Mouse (Mus musculus): ENCODE measurements around the gene Pgrmc1. TPM values are rescaled to one million over a fixed set of nuclear protein-coding genes. Genes with fewer than 3 reads are reported as not detected.
"Not testable (repeated sequence)": the region's sequence is repeated elsewhere in the genome, so short reads cannot be mapped to it uniquely, and the experiment has no call there.

Pgrmc1 gene
- polyA plus RNA-seq (2021): 154 TPM

- POLR2A ChIA-PET: no interaction called here
- CTCF ChIA-PET: no interaction called here
- peaks cover 25% of the 10 kb centered on the region for H3K27me3 ChIP-seq
- ATAC-seq: peak; percentile 86
- in situ Hi-C loops (cut with MboI; ENCODE audit: low pct_unique_long_range_greater_than_20kb): no loop called here
- TF ChIP-seq CTCF (IDR thresholded peaks at IDR 0.05): no peak
- peak; percentile 9 for DNase-seq (ENCODE audit: low read depth, low spot score)
These were observed at the start of gene Pgrmc1 for GRCm38 (mm10) chrX:36597707-36598389. Gene Pgrmc1 (plus strand): TSS chrX:36598206.

- CTCF ChIA-PET: no interaction called here
- in situ Hi-C loops (cut with MboI; ENCODE audit: low pct_unique_long_range_greater_than_20kb): no loop called here
- H3K27me3 ChIP-seq: no peaks in the 10 kb centered on the region
- TF ChIP-seq CTCF (IDR thresholded peaks at IDR 0.05): no peak
- ATAC-seq (no peak), DNase-seq (ENCODE audit: low read depth, low spot score) (no peak)
- POLR2A ChIA-PET: no interaction called here
These were observed 49.2 kb upstream of the Pgrmc1 start for GRCm38 (mm10) chrX:36548798-36549197.

DNA sequence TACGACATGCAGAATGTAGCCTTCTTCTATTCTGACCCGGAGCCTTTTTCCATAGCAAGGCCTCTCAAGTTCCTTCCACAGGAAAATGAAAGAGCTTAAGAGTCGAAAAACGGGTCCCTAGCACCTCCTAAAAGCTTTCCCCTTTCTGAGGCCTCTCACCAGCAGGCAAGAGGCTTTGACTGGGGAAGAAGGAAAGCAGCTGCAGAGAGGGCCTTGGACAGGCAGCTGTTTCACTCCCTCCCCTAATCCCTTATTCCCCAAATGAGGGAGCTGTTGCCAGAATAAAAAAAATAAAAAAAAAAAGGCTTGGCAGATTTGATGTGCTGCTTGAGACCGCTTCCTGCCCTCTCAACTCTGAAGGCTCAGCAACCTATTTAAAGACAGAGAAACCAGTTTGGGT is 47.1 kb upstream of the Pgrmc1 start:
- ATAC-seq (no peak), DNase-seq (ENCODE audit: low read depth, low spot score) (no peak)
- H3K27me3 ChIP-seq: no peaks in the 10 kb centered on the region
- CTCF ChIA-PET: interaction anchor here (1.3 to 1.5 kb wide), 2 partner anchors 16 to 17 kb away, joined by 3 to 4 read pairs; no protein-coding TSS in a partner anchor
- POLR2A ChIA-PET: no interaction called here
- in situ Hi-C loops (cut with MboI; ENCODE audit: low pct_unique_long_range_greater_than_20kb): no loop called here
- no peak for TF ChIP-seq CTCF (IDR thresholded peaks at IDR 0.05)

- ChIA-PET CTCF (interaction anchor here (1.3 to 1.5 kb wide), 2 partner anchors 16 to 18 kb away, joined by 3 to 4 read pairs; no protein-coding TSS in a partner anchor), POLR2A (no interaction called here)
- ATAC-seq (no peak), DNase-seq (ENCODE audit: low read depth, low spot score) (no peak)
- in situ Hi-C loops (cut with MboI; ENCODE audit: low pct_unique_long_range_greater_than_20kb): no loop called here
- no peaks in the 10 kb centered on the region for H3K27me3 ChIP-seq
- no peak for TF ChIP-seq CTCF (IDR thresholded peaks at IDR 0.05)
These were observed 46.7 kb upstream of the Pgrmc1 start for GRCm38 (mm10) chrX:36551351-36551750.

- no peak for TF ChIP-seq CTCF (IDR thresholded peaks at IDR 0.05)
- H3K27me3 ChIP-seq: no peaks in the 10 kb centered on the region
- ChIA-PET CTCF (interaction anchor here (1.3 kb wide), 1 partner anchor 19 kb away, joined by 3 read pairs; no protein-coding TSS in a partner anchor), POLR2A (no interaction called here)
- ATAC-seq (peak; percentile 60), DNase-seq (ENCODE audit: low read depth, low spot score) (no peak)
- in situ Hi-C loops (cut with MboI; ENCODE audit: low pct_unique_long_range_greater_than_20kb): no loop called here
These were observed 45.9 kb upstream of the Pgrmc1 start for GRCm38 (mm10) chrX:36552055-36552587.

DNA sequence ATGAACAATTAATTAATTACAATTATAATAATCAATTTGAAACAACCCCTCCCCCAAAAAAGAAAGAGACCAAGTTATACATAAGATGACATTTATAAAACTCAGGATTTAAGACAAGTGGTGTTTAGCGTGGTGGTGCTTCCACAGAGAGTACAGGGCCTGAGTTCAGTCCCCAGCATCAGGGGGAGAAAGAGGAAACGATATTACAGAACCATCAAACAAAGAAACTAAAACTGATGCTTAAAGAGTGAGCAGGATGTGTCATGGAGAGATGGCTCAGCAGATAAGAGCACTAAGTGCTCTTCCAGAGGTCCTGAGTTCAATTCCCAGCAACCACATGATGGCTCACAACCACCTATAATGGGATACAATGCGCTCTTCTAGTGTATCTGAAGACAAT is 45.3 kb upstream of the Pgrmc1 start:
- no peak for ATAC-seq
- in situ Hi-C loops (cut with MboI; ENCODE audit: low pct_unique_long_range_greater_than_20kb): no loop called here
- POLR2A ChIA-PET: no interaction called here
- TF ChIP-seq CTCF (IDR thresholded peaks at IDR 0.05): no peak
- no peak for DNase-seq (ENCODE audit: low read depth, low spot score)
- CTCF ChIA-PET: no interaction called here
- no peaks in the 10 kb centered on the region for H3K27me3 ChIP-seq

DNA sequence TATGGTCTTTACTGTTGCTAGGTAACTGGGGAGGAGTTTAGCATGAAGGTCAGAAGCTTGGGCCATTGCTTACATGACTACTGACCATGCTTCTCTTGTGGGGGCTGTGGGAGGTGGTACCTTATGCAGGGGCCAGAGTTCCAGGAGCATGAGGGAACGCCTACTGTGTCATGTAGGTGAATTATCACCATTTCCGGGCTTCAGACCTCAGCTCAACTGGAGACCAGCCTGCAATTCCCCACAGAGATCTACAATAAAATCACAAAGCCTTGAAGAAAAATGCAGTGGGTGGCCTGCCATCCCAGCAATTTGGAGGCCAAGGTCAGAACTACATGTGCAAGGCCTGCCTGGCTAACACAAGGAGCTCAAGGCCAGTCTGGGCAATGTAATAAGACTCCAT is 42.8 kb upstream of the Pgrmc1 start:
- POLR2A ChIA-PET: interaction anchor here (0.6 kb wide), 1 partner anchor 62 kb away, joined by 3 read pairs; no protein-coding TSS in a partner anchor
- CTCF ChIA-PET; ATAC-seq; H3K27me3 ChIP-seq; DNase-seq (ENCODE audit: low read depth, low spot score); in situ Hi-C loops (cut with MboI; ENCODE audit: low pct_unique_long_range_greater_than_20kb): not testable (repeated sequence)

GRCm38 (mm10) chrX:36560170-36560569 is 37.8 kb upstream of the Pgrmc1 start:
- CTCF ChIA-PET: no interaction called here
- H3K27me3 ChIP-seq: peaks cover 27% of the 10 kb centered on the region
- TF ChIP-seq CTCF (IDR thresholded peaks at IDR 0.05): no peak
- in situ Hi-C loops (cut with MboI; ENCODE audit: low pct_unique_long_range_greater_than_20kb): no loop called here
- ATAC-seq: no peak
- POLR2A ChIA-PET: no interaction called here
- no peak for DNase-seq (ENCODE audit: low read depth, low spot score)

- ATAC-seq: no peak
- H3K27me3 ChIP-seq: peaks cover 41% of the 10 kb centered on the region
- CTCF ChIA-PET: interaction anchor here (1.6 kb wide), 1 partner anchor 27 kb away, joined by 7 read pairs; no protein-coding TSS in a partner anchor
- in situ Hi-C loops (cut with MboI; ENCODE audit: low pct_unique_long_range_greater_than_20kb): no loop called here
- TF ChIP-seq CTCF (IDR thresholded peaks at IDR 0.05): peak; percentile 65
- POLR2A ChIA-PET: no interaction called here
- DNase-seq (ENCODE audit: low read depth, low spot score): no peak
These were observed 36.4 kb upstream of the Pgrmc1 start for GRCm38 (mm10) chrX:36561650-36562049.

DNA sequence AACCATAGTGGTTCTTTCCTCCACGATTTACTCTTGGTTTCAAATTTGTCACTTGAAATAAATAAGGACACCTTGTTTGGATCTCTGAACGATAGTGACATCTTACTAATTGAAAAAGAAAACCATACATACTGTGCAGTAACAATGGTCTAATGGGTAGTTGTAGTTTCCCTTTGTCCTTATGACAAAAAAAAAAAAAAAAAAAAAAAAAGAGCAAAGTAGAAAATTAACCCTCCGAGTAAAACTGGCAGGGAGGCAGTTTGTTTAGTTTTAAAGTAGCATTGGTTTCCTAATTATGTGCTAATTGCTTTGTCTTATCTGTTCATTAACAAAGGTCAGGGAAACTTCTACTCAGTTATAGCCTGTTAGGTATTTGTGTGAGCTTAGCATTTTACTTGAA is 35.9 kb upstream of the Pgrmc1 start:
- DNase-seq (ENCODE audit: low read depth, low spot score) (no peak), ATAC-seq (no peak)
- POLR2A ChIA-PET: no interaction called here
- peaks cover 44% of the 10 kb centered on the region for H3K27me3 ChIP-seq
- no peak for TF ChIP-seq CTCF (IDR thresholded peaks at IDR 0.05)
- in situ Hi-C loops (cut with MboI; ENCODE audit: low pct_unique_long_range_greater_than_20kb): no loop called here
- CTCF ChIA-PET: interaction anchor here (1.2 to 1.6 kb wide), 2 partner anchors 10 to 28 kb away, joined by 3 to 7 read pairs; no protein-coding TSS in a partner anchor

DNA sequence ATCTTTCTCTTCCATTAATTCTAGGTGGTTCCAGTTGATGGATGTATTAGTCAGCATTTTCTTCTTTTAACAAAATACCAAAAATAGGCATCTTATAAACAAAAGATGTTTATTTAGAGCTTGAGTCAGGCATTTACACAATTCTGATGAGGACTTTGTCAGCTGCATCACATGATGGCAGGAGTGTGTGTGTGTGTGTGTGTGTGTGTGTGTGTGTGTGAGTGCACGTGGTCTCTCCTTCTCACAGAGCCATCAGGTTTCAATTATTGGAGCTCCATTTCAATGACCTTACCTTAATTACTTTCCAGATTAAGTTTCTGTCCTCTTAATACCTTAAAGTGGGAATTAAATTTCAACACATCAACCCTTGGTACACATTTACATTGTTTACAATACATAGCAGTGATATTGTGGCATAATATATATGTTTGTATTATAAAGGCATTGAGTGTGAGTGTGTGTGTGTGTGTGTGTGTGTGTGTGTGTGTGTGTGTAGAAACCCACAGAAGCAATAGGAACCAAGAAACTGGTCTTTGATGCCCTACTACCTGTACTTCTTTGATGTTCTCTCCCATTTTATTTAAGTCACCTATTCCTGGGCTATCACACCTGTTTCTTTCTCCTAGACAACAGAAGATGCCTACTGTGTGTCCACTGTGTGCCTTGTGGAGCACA is 11.2 kb upstream of the Pgrmc1 start:
- DNase-seq (ENCODE audit: low read depth, low spot score) (no peak), ATAC-seq (no peak)
- peaks cover 32% of the 10 kb centered on the region for H3K27me3 ChIP-seq
- ChIA-PET CTCF (no interaction called here), POLR2A (no interaction called here)
- in situ Hi-C loops (cut with MboI; ENCODE audit: low pct_unique_long_range_greater_than_20kb): no loop called here
- no peak for TF ChIP-seq CTCF (IDR thresholded peaks at IDR 0.05)

All from Patski (cell line).